Mouse (Mus musculus): ENCODE data around the gene Psma6.

- TF ChIP-seq CTCF (IDR thresholded peaks at IDR 0.05; ENCODE audit: low read depth) (no peak), EP300 (IDR thresholded peaks at IDR 0.05; ENCODE audit: low read depth) (0 out of 2 replicates have a peak, but pooled peaks have one; percentile 35)
Measured at GRCm38 (mm10) chr12:55353423-55353822, 30.6 kb upstream of the Psma6 start.

Data from liver, postnatal 0 days (tissue).